In the genomic region with DNA sequence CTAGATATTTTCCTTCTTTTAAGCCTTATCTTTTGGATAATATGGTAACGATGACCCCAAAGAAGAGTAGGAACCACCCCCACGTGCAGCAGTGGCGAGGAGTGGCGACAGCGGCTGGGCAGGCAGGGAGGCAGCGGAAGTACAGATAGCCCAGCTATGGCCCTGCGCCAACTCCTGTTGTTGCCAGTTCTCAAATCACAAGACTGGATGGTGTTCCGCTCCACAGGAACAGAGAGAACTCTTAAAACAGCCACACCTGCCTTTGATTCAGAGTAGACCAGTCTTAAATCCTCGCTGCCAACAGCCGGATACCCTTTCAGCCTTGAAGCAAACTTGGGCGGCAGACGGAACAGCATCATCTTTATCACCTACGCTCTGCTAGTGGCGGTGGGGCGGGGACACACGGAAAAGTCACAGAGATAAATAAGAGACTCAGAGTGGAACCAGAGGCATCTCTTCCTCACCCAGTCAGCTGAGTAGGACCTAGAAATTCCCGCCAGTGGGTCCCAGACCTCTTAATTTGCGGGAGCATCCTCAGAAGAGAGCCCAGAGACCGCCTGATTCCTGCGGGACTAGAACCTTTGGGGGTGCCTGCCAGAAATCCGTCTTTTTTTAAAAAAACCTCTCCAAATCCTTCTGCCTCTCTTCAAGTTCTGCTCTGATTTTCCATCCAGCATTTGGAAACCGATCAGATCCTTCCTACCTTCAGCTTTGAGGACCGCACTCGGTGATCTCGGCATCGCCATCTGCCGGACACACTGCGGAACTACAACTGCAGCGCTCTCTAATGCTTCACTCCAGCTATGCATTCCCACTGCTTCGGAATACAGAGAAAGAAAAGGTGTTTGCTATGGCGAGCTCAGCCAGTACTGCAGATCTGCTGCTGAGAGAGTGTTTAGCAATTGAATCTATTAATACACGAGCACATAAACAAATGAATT, we compare ENCODE assay signal across 1 mouse cellular context.
A peak's percentile ranks its signal among the peaks of the same experiment; 100 is the strongest.
TF ChIP-seq lines count a peak whose summit lies in the region.

No protein-coding gene starts in this region.

TF ChIP-seq in CH12.LX, 34 proteins besides CTCF, POLR2A, EP300 and RAD21:
- TF ChIP-seq SMC3 (IDR thresholded peaks at IDR 0.05; ENCODE audit: low read depth, low read length) = peak; percentile 70
- TF ChIP-seq E2F4 (IDR thresholded peaks at IDR 0.05; ENCODE audit: insufficient replicate concordance, low read depth, low read length) = no peak
- TF ChIP-seq ELF1 (IDR thresholded peaks at IDR 0.05; ENCODE audit: low read depth, low read length) = no peak
- TF ChIP-seq NELFE (IDR thresholded peaks at IDR 0.05; ENCODE audit: low read depth, low read length) = no peak
TF ChIP-seq in CH12.LX: peak in this region for 1.
